Mouse (Mus musculus) stomach, embryonic 16.5 days (tissue): ENCODE results near the gene Csnk1g2. TPM values are rescaled to one million over a fixed set of nuclear protein-coding genes. Genes with fewer than 3 reads are reported as not detected.

Source experiments
- ATAC-seq: fragments of 200-750 bp; cut with Nextera tagmentation; 2 replicates; pipeline ENCODE4 v1.8.0; 2017; ENCODE audit warnings: moderate number of reproducible peaks, moderate TSS enrichment; ENCODE audit not compliant: insufficient read depth, low FRiP score
- H3K27ac ChIP-seq: fragments of 300-500 bp; sonication (generic); 2 replicates; pipeline ENCODE4 v1.5.1; 2014; ENCODE audit warnings: low read length
- H3K27me3 ChIP-seq: fragments of 300-500 bp; sonication (generic); 2 replicates; pipeline ENCODE4 v1.6.1; 2014; ENCODE audit warnings: low read length, control low read depth, mixed read lengths; ENCODE audit not compliant: control insufficient read depth, insufficient read depth
- H3K36me3 ChIP-seq: fragments of 300-500 bp; sonication (generic); 2 replicates; pipeline ENCODE4 v1.6.1; 2014; ENCODE audit warnings: low read length; ENCODE audit not compliant: control insufficient read depth, insufficient read depth
- H3K4me1 ChIP-seq: fragments of 300-500 bp; sonication (generic); 2 replicates; pipeline ENCODE4 v1.6.1; 2014; ENCODE audit warnings: low read length, control low read depth, mixed read lengths; ENCODE audit not compliant: control insufficient read depth, insufficient read depth
- H3K4me2 ChIP-seq: fragments of 300-500 bp; sonication (generic); 2 replicates; pipeline ENCODE4 v1.6.1; 2014; ENCODE audit warnings: low read depth, low read length, mixed read lengths
- H3K4me3 ChIP-seq: fragments of 300-500 bp; sonication (generic); replicated peaks from 2 replicates; pipeline ENCODE4 v1.5.1; 2014; ENCODE audit warnings: mild to moderate bottlenecking, low read length
- H3K9ac ChIP-seq: fragments of 300-500 bp; sonication (generic); 2 replicates; pipeline ENCODE4 v1.6.1; 2014; ENCODE audit warnings: low read length
- H3K9me3 ChIP-seq: fragments of 300-500 bp; sonication (generic); replicated peaks from 2 replicates; pipeline ENCODE4 v1.6.1; 2016; ENCODE audit warnings: low read length, control low read depth; ENCODE audit not compliant: control insufficient read depth
- WGBS: fragments of 180-500 bp; shearing (Covaris S2); extraction: QIAGEN DNeasy Blood & Tissue Kit; methylation state at CpG from one replicate; pipeline ENCODE4 v1.1.7; 2014; 5-methylcytosine and 5-hydroxymethylcytosine counted together
- polyA plus RNA-seq: library from polyadenylated mRNA; unstranded; fragments of >200 nt; fragmentation: Nextera tagmentation; extraction: Ambion mirVana; gene quantifications from 2 replicates; pipeline ENCODE4 v1.2.1, GENCODE M21; 2015

The Csnk1g2 gene
- polyA plus RNA-seq, 1 experiment from 2014 or later, result 18.1 TPM

DNA sequence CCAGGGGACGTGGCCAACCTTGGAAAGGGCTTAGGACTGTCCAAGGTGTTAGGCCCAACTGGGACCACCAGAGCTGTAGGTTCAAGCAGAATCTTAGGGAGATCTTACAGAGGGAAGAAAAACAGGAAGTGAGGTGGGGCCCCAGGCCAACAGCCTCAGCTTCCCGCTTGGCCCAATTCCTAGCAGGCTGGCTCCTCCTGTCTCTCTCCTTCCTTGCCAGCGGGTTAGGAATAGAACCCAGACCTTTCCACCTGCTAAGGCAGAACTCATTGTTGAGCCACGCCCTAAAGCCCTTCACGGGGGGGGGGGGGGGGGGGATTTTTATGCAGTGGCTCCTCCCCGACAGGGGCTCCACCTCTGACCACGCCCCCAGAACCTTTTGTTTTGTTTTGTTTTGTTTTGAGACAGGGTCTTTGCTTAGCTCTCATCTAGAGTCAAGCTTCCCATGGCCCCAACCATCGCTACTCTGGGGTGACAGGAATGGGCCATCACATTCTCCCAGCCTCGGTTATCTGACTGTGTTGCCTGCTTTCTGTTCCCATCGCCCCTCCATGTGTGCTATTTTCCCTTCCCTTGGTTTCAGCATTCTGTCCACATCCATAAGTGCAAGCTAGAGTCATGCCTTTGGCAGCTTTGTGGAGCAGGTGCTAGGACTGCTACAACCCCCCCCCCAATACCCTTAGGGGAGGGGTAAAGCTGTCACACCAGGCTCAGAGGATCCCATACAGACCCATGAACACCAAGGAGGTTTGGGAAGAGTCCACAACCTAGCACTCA lies 56.2 kb downstream of the Csnk1g2 start:
- peak overlapping the region; percentile 62; the same call in 1 of the 2 replicates for H3K9ac ChIP-seq

DNA sequence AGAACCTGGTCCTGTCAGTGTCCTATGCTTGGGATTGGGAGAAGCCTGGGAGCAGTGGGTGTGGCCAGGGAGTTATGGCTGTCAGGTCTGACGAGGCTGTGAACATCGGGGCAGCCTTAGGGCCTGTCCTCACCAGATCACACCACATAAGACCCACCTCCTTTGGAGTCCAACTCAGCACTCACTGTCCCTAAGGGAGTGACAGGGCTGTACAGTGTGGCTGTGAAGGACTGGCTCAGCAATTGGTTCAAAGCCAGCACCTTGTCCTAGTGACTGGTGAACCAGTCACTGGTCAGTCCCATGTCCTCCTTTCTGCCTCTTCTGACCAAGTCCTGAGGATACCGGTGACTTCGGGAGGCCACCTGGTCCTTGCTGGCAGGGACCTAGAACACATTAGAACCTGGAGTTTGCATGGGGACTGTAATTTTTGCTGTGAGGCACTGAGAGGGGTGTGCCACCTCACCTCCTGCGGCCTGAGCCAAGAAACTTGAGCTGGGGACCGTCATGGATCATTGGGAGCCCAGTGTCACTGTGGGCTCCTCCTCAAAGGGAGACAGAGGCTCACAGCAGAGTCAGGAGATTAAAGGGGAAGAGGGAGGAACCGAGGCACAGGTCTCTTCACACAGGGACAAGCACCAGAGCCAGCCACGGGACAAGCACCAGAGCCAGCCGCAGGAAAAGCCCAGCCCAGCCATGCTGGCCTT lies 57.1 kb downstream of the Csnk1g2 start:
- Histone ChIP-seq H3K4me3 (no peak overlapping the region), H3K27ac (peak overlapping the region; percentile 100), H3K36me3 (no peaks in the 10 kb centered on the region), H3K4me2 (no peak overlapping the region), H3K4me1 (peaks cover 33% of the 10 kb centered on the region), H3K9me3 (no peaks in the 10 kb centered on the region), H3K27me3 (no peaks in the 10 kb centered on the region), H3K9ac (peak overlapping the region; percentile 1; the same call in 1 of the 2 replicates)
- WGBS, result 63% methylated on average over 9 of the region's 9 CpGs
- ATAC-seq, result no peak

More for the DNA sequence above, 56.2 kb downstream of the Csnk1g2 start:
- 55% methylated on average over 7 of the region's 10 CpGs for WGBS
- H3K36me3 ChIP-seq, result no peaks in the 10 kb centered on the region
- no peak overlapping the region for H3K4me3 ChIP-seq
- no peaks in the 10 kb centered on the region for H3K27me3 ChIP-seq
- H3K4me2 ChIP-seq, result peak overlapping the region; percentile 90; the same call in 1 of the 2 replicates
- H3K4me1 ChIP-seq, result peaks cover 42% of the 10 kb centered on the region
- no peaks in the 10 kb centered on the region for H3K9me3 ChIP-seq
- no peak for ATAC-seq
- peak overlapping the region; percentile 100 for H3K27ac ChIP-seq

- Histone ChIP-seq H3K27ac (peak overlapping the region; percentile 100), H3K36me3 (peaks cover 5% of the 10 kb centered on the region; the same call in 1 of the 2 replicates), H3K4me2 (no peak overlapping the region), H3K9me3 (no peaks in the 10 kb centered on the region), H3K9ac (no peak overlapping the region), H3K27me3 (no peaks in the 10 kb centered on the region), H3K4me1 (peaks cover 32% of the 10 kb centered on the region), H3K4me3 (no peak overlapping the region)
- 84% methylated on average over 2 of the region's 2 CpGs for WGBS
- ATAC-seq, result no peak
These were observed 57.6 kb downstream of the Csnk1g2 start for GRCm38 (mm10) chr10:80680260-80680696.

GRCm38 (mm10) chr10:80682003-80682402 lies 59.4 kb downstream of the Csnk1g2 start:
- H3K27ac ChIP-seq, result no peak overlapping the region
- no peak overlapping the region for H3K4me2 ChIP-seq
- H3K9ac ChIP-seq, result no peak overlapping the region
- peaks cover 17% of the 10 kb centered on the region; the same call in 1 of the 2 replicates for H3K36me3 ChIP-seq
- no peak for ATAC-seq
- peaks cover 31% of the 10 kb centered on the region for H3K4me1 ChIP-seq
- 92% methylated on average over 6 of the region's 6 CpGs for WGBS
- no peak overlapping the region for H3K4me3 ChIP-seq
- H3K27me3 ChIP-seq, result no peaks in the 10 kb centered on the region
- H3K9me3 ChIP-seq, result no peaks in the 10 kb centered on the region

GRCm38 (mm10) chr10:80683647-80684046 lies 61.0 kb downstream of the Csnk1g2 start:
- Histone ChIP-seq H3K27ac (no peak overlapping the region), H3K9me3 (no peaks in the 10 kb centered on the region), H3K9ac (no peak overlapping the region), H3K36me3 (peaks cover 18% of the 10 kb centered on the region; the same call in 1 of the 2 replicates), H3K4me3 (no peak overlapping the region), H3K4me1 (peaks cover 14% of the 10 kb centered on the region), H3K27me3 (no peaks in the 10 kb centered on the region), H3K4me2 (no peak overlapping the region)
- no peak for ATAC-seq
- 88% methylated on average over 1 of the region's 1 CpGs for WGBS

GRCm38 (mm10) chr10:80684214-80684613 lies 61.6 kb downstream of the Csnk1g2 start:
- Histone ChIP-seq H3K27ac (no peak overlapping the region), H3K4me2 (no peak overlapping the region), H3K4me1 (peaks cover 9% of the 10 kb centered on the region), H3K4me3 (no peak overlapping the region), H3K9ac (no peak overlapping the region), H3K36me3 (peaks cover 20% of the 10 kb centered on the region; the same call in 1 of the 2 replicates), H3K27me3 (no peaks in the 10 kb centered on the region), H3K9me3 (no peaks in the 10 kb centered on the region)
- 0 out of 2 replicates have a peak, but pooled peaks have one; percentile 34 for ATAC-seq
- WGBS, result 56% methylated on average over 6 of the region's 6 CpGs

DNA sequence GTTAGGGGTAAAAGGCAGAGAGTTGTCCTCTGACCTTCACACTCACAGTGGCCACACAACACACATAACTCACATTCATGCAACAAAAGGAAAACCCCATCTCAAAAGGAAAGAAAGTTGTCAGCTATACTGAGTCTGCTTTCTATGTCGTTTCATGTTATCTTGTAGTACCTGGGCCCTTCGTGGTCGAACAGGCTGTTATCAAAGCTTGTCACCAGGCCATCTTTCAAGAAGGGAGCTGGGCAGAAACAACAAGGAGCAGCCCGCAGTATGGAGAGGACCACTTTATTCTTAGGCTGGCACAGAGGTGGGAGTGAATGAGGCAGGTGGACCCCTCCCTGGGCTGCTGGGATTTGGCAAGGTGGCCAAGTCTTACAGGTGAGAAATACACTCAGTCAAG lies 62.3 kb downstream of the Csnk1g2 start:
- Histone ChIP-seq H3K36me3 (peaks cover 27% of the 10 kb centered on the region; the same call in 1 of the 2 replicates), H3K9me3 (no peaks in the 10 kb centered on the region), H3K27me3 (no peaks in the 10 kb centered on the region), H3K4me2 (no peak overlapping the region), H3K9ac (no peak overlapping the region), H3K4me1 (peaks cover 1% of the 10 kb centered on the region; the same call in 1 of the 2 replicates), H3K4me3 (no peak overlapping the region), H3K27ac (no peak overlapping the region)
- ATAC-seq, result no peak
- WGBS, result 76% methylated on average over 4 of the region's 4 CpGs

DNA sequence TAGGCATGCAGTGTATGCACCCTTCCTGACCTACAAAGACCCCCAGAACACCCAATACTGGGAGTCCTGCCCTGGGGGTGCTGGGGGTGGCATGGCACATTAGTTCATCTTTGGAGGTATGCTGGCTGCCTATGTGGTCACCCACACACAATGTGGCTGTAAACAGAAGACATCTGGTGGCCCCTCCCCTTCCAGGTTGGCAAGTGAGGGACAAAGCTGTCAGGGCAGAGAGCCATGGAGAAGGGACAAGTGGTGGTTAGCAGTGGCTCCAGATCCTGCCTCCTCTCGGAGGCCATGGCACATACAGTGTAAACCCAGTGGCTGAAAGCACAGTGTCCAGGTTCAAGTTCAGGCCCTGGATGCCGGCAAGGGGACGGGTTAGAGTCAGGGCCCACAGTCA lies 64.0 kb downstream of the Csnk1g2 start:
- H3K36me3 ChIP-seq, result peaks cover 27% of the 10 kb centered on the region; the same call in 1 of the 2 replicates
- no peak for ATAC-seq
- 94% methylated on average over 3 of the region's 3 CpGs for WGBS
- H3K27me3 ChIP-seq, result no peaks in the 10 kb centered on the region
- no peaks in the 10 kb centered on the region for H3K4me1 ChIP-seq
- H3K9me3 ChIP-seq, result no peaks in the 10 kb centered on the region
- no peak overlapping the region for H3K9ac ChIP-seq
- no peak overlapping the region for H3K4me3 ChIP-seq
- no peak overlapping the region for H3K27ac ChIP-seq
- H3K4me2 ChIP-seq, result no peak overlapping the region

DNA sequence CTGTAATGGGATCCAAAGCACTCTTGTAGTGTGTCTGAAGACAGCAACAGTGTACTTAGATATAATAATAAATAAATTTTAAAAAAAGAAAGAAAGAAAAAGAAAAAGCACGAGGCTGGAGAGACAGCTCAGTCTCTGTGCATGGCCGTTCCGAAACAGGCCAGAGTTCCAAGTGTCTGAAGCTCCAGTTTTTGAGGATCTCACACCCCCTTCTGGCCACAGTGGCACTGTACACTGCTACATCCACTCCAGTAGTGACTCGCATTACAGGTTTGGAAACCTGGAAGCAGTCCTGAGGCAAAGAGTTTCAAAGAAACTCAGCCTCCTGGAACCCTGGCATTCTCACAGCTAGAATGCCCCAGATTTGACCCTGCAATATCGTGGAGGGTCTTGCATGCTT lies 65.2 kb downstream of the Csnk1g2 start:
- Histone ChIP-seq H3K4me1 (no peaks in the 10 kb centered on the region), H3K4me3 (no peak overlapping the region), H3K36me3 (peaks cover 27% of the 10 kb centered on the region; the same call in 1 of the 2 replicates), H3K27ac (no peak overlapping the region), H3K9me3 (no peaks in the 10 kb centered on the region), H3K9ac (no peak overlapping the region), H3K27me3 (no peaks in the 10 kb centered on the region), H3K4me2 (no peak overlapping the region)
- WGBS, result 32% methylated on average over 5 of the region's 5 CpGs
- peak; percentile 76; the same call in 1 of the 2 replicates for ATAC-seq
